In the genomic region with DNA sequence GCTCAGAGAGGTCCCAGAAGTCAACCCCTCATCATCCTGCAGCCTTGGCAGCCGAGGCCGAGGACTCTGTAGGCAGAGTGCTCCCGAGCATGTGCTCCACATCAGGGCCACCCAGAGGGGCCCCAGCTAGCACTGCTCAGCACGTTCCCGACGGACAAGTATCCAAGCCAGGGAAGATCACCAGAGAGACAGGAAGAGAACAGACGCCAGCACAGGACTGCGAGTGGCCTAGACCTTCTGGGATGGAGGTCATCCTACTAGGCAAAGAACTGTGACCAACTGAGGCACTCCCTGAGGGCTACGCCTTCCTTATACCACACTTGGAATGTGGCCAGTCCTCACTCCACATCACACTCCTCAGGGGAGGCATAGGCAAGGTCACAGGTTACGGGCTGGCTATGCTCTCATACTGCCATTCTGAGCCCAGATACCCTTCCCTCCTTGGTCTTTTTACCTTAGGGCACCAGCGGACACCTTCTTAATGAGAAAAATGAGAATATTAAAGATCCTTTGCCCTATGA, we compare ENCODE assay signal across 32 mouse cellular contexts. TPM values are rescaled to one million over a fixed set of nuclear protein-coding genes. Genes with fewer than 3 reads are reported as not detected.
"Had no signal": no experiment of that assay in that cellular context is flagged by ENCODE, and none has a peak within 500 bp of the region (broad histone marks: within the 10 kb centered on the region; RNA-seq: fewer than 3 reads in every experiment).

No protein-coding gene starts in this region.

- H3K27ac ChIP-seq: gastrocnemius, adult 2 months; heart, embryonic 13.5 days; heart, embryonic 15.5 days; hindbrain, embryonic 10.5 days; hindbrain, embryonic 12.5 days; hindbrain, embryonic 14.5 days; intestine, embryonic 15.5 days; layer of hippocampus, adult 2 months; limb, embryonic 13.5 days; limb, embryonic 15.5 days; liver, embryonic 12.5 days; liver, embryonic 14.5 days had no signal

- H3K4me3 ChIP-seq: gastrocnemius, adult 2 months; heart, embryonic 13.5 days; heart, embryonic 15.5 days; hindbrain, embryonic 10.5 days; hindbrain, embryonic 12.5 days; intestine, embryonic 15.5 days; layer of hippocampus, adult 2 months; limb, embryonic 13.5 days; limb, embryonic 15.5 days; liver, embryonic 12.5 days had no signal

- H3K9ac ChIP-seq: heart, embryonic 13.5 days; heart, embryonic 15.5 days; hindbrain, embryonic 12.5 days; hindbrain, embryonic 14.5 days; intestine, embryonic 15.5 days; limb, embryonic 13.5 days; limb, embryonic 15.5 days; liver, embryonic 12.5 days; liver, embryonic 14.5 days had no signal

- H3K9me3 ChIP-seq: heart, embryonic 13.5 days; heart, embryonic 15.5 days; hindbrain, embryonic 10.5 days; hindbrain, embryonic 12.5 days; intestine, embryonic 15.5 days; limb, embryonic 13.5 days; limb, embryonic 15.5 days; liver, embryonic 12.5 days had no signal

- H3K4me1 ChIP-seq: heart, embryonic 13.5 days; heart, embryonic 15.5 days; hindbrain, embryonic 10.5 days; hindbrain, embryonic 12.5 days; intestine, embryonic 15.5 days; limb, embryonic 13.5 days; limb, embryonic 15.5 days; liver, embryonic 12.5 days had no signal

- H3K27me3 ChIP-seq: heart, embryonic 13.5 days; heart, embryonic 15.5 days; hindbrain, embryonic 12.5 days; intestine, embryonic 15.5 days; limb, embryonic 13.5 days; limb, embryonic 15.5 days; liver, embryonic 12.5 days had no signal

- DNase-seq: gastrocnemius, adult 2 months; gastrocnemius, postnatal 10 days; gastrocnemius, postnatal 25 days; heart, postnatal 14 days; heart, postnatal 4 days; kidney, adult 18-20 months; kidney, adult 8-10 months; kidney, postnatal 10 days; kidney, postnatal 4 days; left cerebral cortex, postnatal 4 days had no signal

RNA-seq across cellular contexts. Expression of gene 3110082J24Rik, which starts 29.9 kb away (rescaled TPM):
- total RNA-seq: gastrocnemius, adult 2 months; gastrocnemius, postnatal 10 days; gastrocnemius, postnatal 25 days; gastrocnemius, postnatal 4 days; granulocyte monocyte progenitor cell, adult 5-6 weeks; heart, adult 8-10 months; heart, postnatal 14 days; heart, postnatal 4 days; liver, adult 2 months had no signal
- polyA plus RNA-seq: heart, embryonic 11.5 days; heart, embryonic 13.5 days; heart, embryonic 15.5 days; heart, postnatal 0 days; inflammation-experienced regulatory T-cells, adult 6 months; intestine, embryonic 15.5 days; intestine, postnatal 0 days; kidney, embryonic 14.5 days; kidney, embryonic 16.5 days; limb, embryonic 11.5 days; limb, embryonic 13.5 days; limb, embryonic 15.5 days; liver, adult 2 months; liver, embryonic 12.5 days; liver, embryonic 14.5 days had no signal

RNA-seq across cellular contexts. Expression of gene Garem2, which starts 30.8 kb away (rescaled TPM):
- total RNA-seq: gastrocnemius, adult 2 months; gastrocnemius, postnatal 25 days; granulocyte monocyte progenitor cell, adult 5-6 weeks; liver, adult 2 months had no signal
- polyA plus RNA-seq: inflammation-experienced regulatory T-cells, adult 6 months; liver, adult 2 months had no signal
